8 mouse cellular contexts compared by ENCODE assay signal in genomic region chr7:92876538-92876937, GRCm38 (mm10). TPM values are rescaled to one million over a fixed set of nuclear protein-coding genes. Genes with fewer than 3 reads are reported as not detected.
A peak's percentile ranks its signal among the peaks of the same experiment; 100 is the strongest.
DNase-seq lines count a peak whose midpoint lies in the region; ATAC-seq and TF ChIP-seq lines count a peak whose summit lies in the region.

No protein-coding gene starts in this region.

- H3K9ac ChIP-seq in heart, adult 2 months (ENCODE audit: low read depth, low read length) = no peak overlapping the region
- H3K9ac ChIP-seq in hindbrain, embryonic 13.5 days = peak overlapping the region; percentile 19; the same call in 1 of the 2 replicates

- H3K4me3 ChIP-seq in heart, adult 2 months = peak overlapping the region; percentile 24; the same call in 1 of the 2 replicates
- H3K4me3 ChIP-seq in bone marrow, adult 2 months (replicated peaks; ENCODE audit: control insufficient read depth, low read depth, low read length) = peak overlapping the region; percentile 36
- peak overlapping the region; percentile 11; the same call in 1 of the 2 replicates for H3K4me3 ChIP-seq in hindbrain, embryonic 13.5 days
- H3K4me3 ChIP-seq in midbrain, embryonic 10.5 days = peak overlapping the region; percentile 72

- WGBS in heart, adult 2 months = 20% methylated on average over 7 of the region's 7 CpGs
- WGBS in bone marrow, adult 2 months = 3% methylated on average over 7 of the region's 7 CpGs
- WGBS in hindbrain, embryonic 13.5 days = 57% methylated on average over 7 of the region's 7 CpGs
- 61% methylated on average over 7 of the region's 7 CpGs for WGBS in midbrain, embryonic 10.5 days

- no peak for TF ChIP-seq POLR2A in heart, adult 2 months (IDR thresholded peaks at IDR 0.05; ENCODE audit: insufficient read depth, low read depth, low read length)
- no peak for TF ChIP-seq POLR2A in bone marrow, adult 2 months (IDR thresholded peaks at IDR 0.05; ENCODE audit: borderline replicate concordance, control insufficient read depth, low read depth, low read length)

- no peaks in the 10 kb centered on the region for H3K9me3 ChIP-seq in hindbrain, embryonic 13.5 days
- no peaks in the 10 kb centered on the region for H3K9me3 ChIP-seq in midbrain, embryonic 10.5 days (replicated peaks)

- H3K4me1 ChIP-seq in heart, adult 2 months (ENCODE audit: control insufficient read depth, insufficient read depth, low read length) = peaks cover 3% of the 10 kb centered on the region; the same call in 1 of the 2 replicates
- H3K4me1 ChIP-seq in bone marrow, adult 2 months (ENCODE audit: control insufficient read depth, insufficient read depth, low read length) = no peaks in the 10 kb centered on the region; the same call in 1 of the 2 replicates
- peaks cover 24% of the 10 kb centered on the region for H3K4me1 ChIP-seq in hindbrain, embryonic 13.5 days (replicated peaks)
- peaks cover 31% of the 10 kb centered on the region for H3K4me1 ChIP-seq in midbrain, embryonic 10.5 days

- intact Hi-C loops in heart, adult 2 months (cut with DNase I) = no loop called here
- intact Hi-C loops in left cerebral cortex, postnatal 10 days (cut with DNase I) = no loop called here

- peaks cover 8% of the 10 kb centered on the region for H3K36me3 ChIP-seq in heart, adult 2 months (ENCODE audit: control insufficient read depth, insufficient read depth, low read length)
- no peaks in the 10 kb centered on the region for H3K36me3 ChIP-seq in hindbrain, embryonic 13.5 days
- H3K36me3 ChIP-seq in midbrain, embryonic 10.5 days = peaks cover 12% of the 10 kb centered on the region; the same call in 1 of the 2 replicates

- TF ChIP-seq CTCF in heart, adult 2 months (IDR thresholded peaks at IDR 0.05) = no peak
- TF ChIP-seq CTCF in bone marrow, adult 2 months (IDR thresholded peaks at IDR 0.05; ENCODE audit: control insufficient read depth, insufficient read depth, low read length) = no peak

- H3K4me2 ChIP-seq in hindbrain, embryonic 13.5 days = peak overlapping the region; percentile 64

- TF ChIP-seq EP300 in heart, adult 2 months (IDR thresholded peaks at IDR 0.05; ENCODE audit: insufficient read depth, low read depth, low read length) = no peak

- no peak for DNase-seq in heart, adult 2 months
- DNase-seq in heart, adult 11 months = no peak
- no peak for DNase-seq in midbrain, embryonic 10.5 days (ENCODE audit: low spot score)
- DNase-seq in right cerebral cortex, postnatal 14 days = no peak
- no peak for DNase-seq in cerebellum, adult 11 months
- DNase-seq in left cerebral cortex, postnatal 10 days (ENCODE audit: extremely low spot score in 1 of 2, low spot score in 2 of 2) = no peak

- no peak for ATAC-seq in hindbrain, embryonic 13.5 days (ENCODE audit: low FRiP score)

- H3K27ac ChIP-seq in heart, adult 2 months = peak overlapping the region; percentile 98
- no peak overlapping the region for H3K27ac ChIP-seq in bone marrow, adult 2 months (ENCODE audit: control insufficient read depth, insufficient read depth, low read depth, low read length, poor library complexity)
- H3K27ac ChIP-seq in hindbrain, embryonic 13.5 days = 0 out of 2 replicates have a peak overlapping the region, but pooled peaks have one; percentile 18
- H3K27ac ChIP-seq in midbrain, embryonic 10.5 days (replicated peaks) = no peak overlapping the region

- H3K27me3 ChIP-seq in heart, adult 2 months (ENCODE audit: control insufficient read depth, insufficient read depth, low read length) = no peaks in the 10 kb centered on the region
- H3K27me3 ChIP-seq in hindbrain, embryonic 13.5 days = no peaks in the 10 kb centered on the region
- no peaks in the 10 kb centered on the region for H3K27me3 ChIP-seq in midbrain, embryonic 10.5 days (ENCODE audit: low read depth, poor library complexity, severe bottlenecking)

- H3K79me2 ChIP-seq in heart, adult 2 months (replicated peaks; ENCODE audit: control insufficient read depth, insufficient read depth, low read length) = no peaks in the 10 kb centered on the region

RNA-seq across cellular contexts. Expression of gene Prcp, which starts 2.3 kb away (rescaled TPM):
- 10 to 100 TPM; 10.1 to 10.2 TPM for total RNA-seq in heart, adult 2 months (2021)
- polyA plus RNA-seq in heart, adult 2 months (2012; rRNA removed) = 13.2 and 18.8 TPM in 2 replicates
- 32.8 and 34.1 TPM in 2 replicates for polyA plus RNA-seq in bone marrow, adult 2 months (2011; ENCODE audit: insufficient read depth, insufficient read length, low replicate concordance, missing spikeins)
- polyA plus RNA-seq in hindbrain, embryonic 13.5 days (2015; fragmentation: Nextera tagmentation; extraction: Ambion mirVana) = 20.2 and 23.1 TPM in 2 replicates
- polyA plus RNA-seq in midbrain, embryonic 10.5 days (2016; fragmentation: Nextera tagmentation; extraction: Ambion mirVana) = 20.0 and 20.7 TPM in 2 replicates
- total RNA-seq in left cerebral cortex, postnatal 10 days (2021) = 10 to 100 TPM; 13.9 TPM

RNA-seq across cellular contexts. Expression of gene Ddias, which starts 2.5 kb away (rescaled TPM):
- total RNA-seq in heart, adult 2 months (2021) = under 1 TPM; 0.30 to 0.44 TPM
- polyA plus RNA-seq in heart, adult 2 months (2012; rRNA removed) = 0.09 and 0.16 TPM in 2 replicates
- 6.2 and 14.7 TPM in 2 replicates for polyA plus RNA-seq in bone marrow, adult 2 months (2011; ENCODE audit: insufficient read depth, insufficient read length, low replicate concordance, missing spikeins)
- 5.7 and 6.3 TPM in 2 replicates for polyA plus RNA-seq in hindbrain, embryonic 13.5 days (2015; fragmentation: Nextera tagmentation; extraction: Ambion mirVana)
- polyA plus RNA-seq in midbrain, embryonic 10.5 days (2016; fragmentation: Nextera tagmentation; extraction: Ambion mirVana) = 21.7 and 26.3 TPM in 2 replicates
- total RNA-seq in left cerebral cortex, postnatal 10 days (2021) = 1 to 10 TPM; 1.5 to 2.3 TPM

Comparison
In these comparisons a context has a peak if more than half of its experiments do, and no peak if none do; other contexts are left out.
1. H3K27ac ChIP-seq: peak in heart, adult 2 months (single experiment) and hindbrain, embryonic 13.5 days (single experiment); none in bone marrow, adult 2 months (single experiment) and midbrain, embryonic 10.5 days (single experiment).
2. H3K4me3 ChIP-seq: peak in every context shown above with its lines; median percentile 72 in midbrain, embryonic 10.5 days; 36 in bone marrow, adult 2 months; 24 in heart, adult 2 months; 11 in hindbrain, embryonic 13.5 days.